Mouse (Mus musculus) ovary, postnatal 10 days (tissue): ENCODE results near the gene Slc30a3.
"Not testable (repeated sequence)": the region's sequence is repeated elsewhere in the genome, so short reads cannot be mapped to it uniquely, and the experiment has no call there.

Experiments used
- DNase-seq: peaks from one replicate; pipeline ENCODE4 v3.0.0; 2022; ENCODE audit warnings: low spot score

Slc30a3 gene

DNA sequence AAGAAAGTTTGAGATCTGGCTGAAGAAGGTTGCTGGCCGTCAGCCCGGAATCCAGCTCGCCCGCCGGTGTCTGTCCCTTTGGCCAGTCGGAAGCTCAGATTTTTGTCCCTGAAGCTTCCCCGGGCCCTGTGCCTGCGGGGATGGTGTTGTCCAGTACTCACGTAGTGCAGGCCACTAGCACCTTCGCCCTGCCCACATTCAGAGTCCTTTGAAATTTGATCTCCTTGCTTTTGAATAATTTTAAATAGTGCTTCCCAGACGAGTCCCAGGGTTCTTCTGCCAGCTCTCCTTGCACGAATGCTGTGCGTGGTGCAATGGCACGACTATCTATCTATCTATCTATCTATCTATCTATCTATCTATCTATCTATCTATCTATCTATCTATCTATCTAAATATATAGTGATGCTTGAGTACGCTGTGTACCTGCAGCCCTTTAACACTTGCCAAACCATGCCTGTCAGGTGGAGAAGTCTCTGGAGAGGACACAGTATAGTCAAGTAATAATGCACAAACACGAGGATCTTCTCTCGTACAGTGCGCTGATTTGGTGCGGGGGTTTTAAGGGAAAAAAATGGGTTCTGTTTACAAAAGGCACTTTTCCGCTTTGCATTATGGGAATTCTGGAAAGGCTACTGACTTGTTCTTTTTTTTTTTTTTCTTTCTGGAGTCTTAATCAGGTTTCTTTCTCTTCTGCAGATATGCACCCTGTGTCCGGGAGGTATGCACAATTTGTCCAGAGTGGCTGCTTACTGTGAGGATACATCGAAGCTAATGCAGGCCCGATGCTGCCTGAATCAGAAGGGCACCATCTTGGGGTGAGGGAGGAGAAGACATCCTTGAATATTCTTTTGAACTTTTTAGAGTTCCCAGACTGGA, 59.0 kb downstream of the Slc30a3 start, which contains the start of gene Slc5a6:
Gene Slc5a6, minus strand, starts transcription at position 162 of the 879 bp plus-strand sequence.
- peak; percentile 19 for DNase-seq

DNA sequence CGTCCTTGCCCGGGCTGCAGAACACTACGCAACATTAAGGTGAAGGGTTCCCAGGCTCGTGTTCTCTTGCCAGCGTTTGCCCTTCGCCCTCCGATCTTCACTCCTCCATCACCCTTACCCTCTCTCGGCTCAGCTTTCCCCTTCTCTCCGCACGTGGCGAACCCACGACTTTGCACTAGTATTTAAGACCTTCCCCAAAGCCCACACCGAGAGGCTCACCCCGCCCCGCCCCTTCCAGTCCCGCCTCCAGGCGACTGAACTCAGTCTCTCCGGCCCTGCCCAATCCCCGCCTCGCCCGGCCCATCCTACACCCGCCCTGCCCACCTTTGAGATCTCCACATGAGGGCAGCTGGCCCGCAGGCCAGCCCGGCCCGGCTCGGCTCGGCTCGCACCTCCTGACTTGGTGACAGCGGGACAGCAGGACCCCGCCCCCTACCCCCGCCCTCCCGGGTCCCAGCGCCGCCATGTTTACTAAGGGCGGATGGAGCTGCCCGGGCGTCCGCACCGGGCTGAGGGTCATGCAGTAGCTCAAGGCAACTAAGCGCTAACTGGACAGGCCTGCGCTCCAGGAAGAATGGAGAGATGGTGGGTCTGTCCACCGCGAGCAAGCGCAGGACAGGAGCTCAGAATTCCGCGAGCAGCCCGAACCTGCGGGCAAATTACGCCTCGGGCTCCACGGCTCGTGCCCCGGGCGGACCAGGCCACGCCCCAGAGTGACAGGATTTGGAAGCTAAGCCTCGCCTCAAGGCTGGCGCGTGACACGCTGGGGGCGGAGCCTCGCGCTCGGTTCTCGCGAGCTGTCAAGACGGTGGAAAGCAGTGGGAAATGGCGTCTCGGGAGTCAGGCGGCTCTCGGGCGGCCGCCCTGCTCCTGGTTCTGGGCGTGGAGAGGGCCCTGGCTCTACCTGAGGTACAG, 59.9 kb downstream of the Slc30a3 start, which contains the start of gene Atraid:
Gene Atraid, plus strand, starts transcription at position 465 of the 915 bp plus-strand sequence.
- peak; percentile 98 for DNase-seq

DNA sequence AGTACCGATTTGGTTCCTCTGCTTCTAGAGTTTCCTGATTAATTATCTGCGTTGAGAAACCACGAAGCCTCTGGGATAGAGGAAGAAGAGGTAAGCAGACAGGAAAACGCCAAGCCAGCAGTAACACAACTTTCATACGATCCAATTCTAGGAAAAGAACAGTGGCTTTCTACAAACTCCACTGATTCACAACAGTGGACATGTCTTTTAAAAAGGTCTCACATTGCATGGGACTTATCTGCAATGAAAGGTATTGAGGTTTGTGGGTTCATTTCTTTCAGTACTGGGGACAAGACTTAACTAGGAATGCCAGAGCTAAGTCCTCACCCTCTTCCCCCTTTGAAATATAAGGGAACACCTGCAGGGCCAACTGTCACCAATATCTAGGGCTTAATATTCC, 61.0 kb downstream of the Slc30a3 start:
- DNase-seq = no peak

DNA sequence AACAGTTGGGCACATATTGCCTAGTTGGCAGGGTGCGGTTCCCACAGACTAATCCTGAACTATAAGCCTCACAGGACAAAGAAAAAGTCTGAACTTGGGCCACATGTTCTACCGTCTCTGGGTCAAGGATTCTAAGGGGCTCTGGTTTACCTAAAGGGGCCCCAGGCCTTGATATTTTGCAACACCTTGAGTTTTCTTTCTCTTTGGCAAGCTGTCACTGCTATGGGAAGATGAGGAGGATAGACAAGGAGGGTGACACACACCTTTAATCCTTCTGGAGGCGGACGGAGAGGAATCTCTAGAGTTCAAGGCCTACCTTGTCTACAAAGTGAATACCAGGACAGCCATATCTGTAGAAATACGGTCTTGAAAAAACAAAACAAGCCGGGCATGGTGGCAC, 61.6 kb downstream of the Slc30a3 start:
- no peak for DNase-seq

DNA sequence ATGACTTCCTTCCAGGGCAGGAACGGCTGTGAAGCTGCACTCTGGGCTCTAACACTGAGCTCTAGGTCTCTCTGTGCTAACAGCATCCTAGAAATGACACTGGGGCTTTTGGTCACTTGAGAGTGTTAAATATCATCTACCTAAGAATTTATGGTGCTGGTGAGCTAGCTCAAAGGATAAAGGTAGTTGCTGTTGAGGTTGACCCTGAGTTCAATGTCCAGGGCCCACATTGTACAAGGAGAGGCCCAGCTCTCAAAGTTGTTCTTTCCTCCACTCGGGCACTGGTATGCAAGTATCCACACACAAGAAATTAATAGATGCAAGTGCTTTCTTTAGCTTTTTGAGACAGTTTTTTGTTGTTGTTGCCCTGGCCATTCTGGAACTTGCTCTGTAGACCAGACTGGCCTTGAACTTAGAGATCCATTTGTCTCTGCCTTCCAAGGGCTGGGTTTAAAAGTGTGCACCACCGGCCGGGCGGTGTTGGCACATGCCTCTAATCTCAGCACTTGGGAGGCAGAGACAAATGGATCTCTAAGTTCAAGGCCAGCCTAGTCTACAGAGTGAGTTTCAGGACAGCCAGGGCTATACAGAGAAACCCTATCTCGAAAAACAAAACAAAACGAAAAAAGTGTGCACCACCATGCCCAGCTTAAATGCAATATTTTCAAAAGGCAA, 69.7 kb downstream of the Slc30a3 start:
- DNase-seq = no peak

DNA sequence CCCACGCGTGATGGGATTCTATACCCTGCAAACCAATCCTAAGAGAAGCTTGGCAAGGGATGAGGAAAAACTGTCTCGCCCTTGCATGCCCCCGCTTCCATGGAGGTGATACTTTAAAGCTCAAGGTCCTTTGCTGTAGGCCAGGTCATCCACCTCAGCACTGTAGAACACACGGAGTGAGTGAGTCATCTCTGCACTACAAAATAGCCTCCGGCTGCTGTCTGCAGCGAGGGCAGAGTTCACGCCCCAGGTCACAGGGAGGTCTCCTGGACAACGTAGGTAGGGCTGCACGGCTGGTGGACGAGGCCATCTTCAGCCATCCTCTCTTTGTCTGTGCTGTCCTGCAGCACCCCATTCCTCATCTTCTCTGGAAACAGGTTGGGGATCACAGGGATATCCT, 71.5 kb downstream of the Slc30a3 start:
- DNase-seq = not testable (repeated sequence)
